Mouse (Mus musculus) hindbrain, postnatal 0 days (tissue): ENCODE measurements around the gene Hint3. TPM values are rescaled to one million over a fixed set of nuclear protein-coding genes. Genes with fewer than 3 reads are reported as not detected.
A peak's percentile ranks its signal among the peaks of the same experiment; 100 is the strongest.
"Not testable (repeated sequence)": the region's sequence is repeated elsewhere in the genome, so short reads cannot be mapped to it uniquely, and the experiment has no call there.

Source experiments
- ATAC-seq: fragments of 200-750 bp; cut with Nextera tagmentation; 2 replicates; pipeline ENCODE4 v1.8.0; 2017; ENCODE audit warnings: mild to moderate bottlenecking, moderate TSS enrichment, moderate library complexity
- DNase-seq: peaks from one replicate; pipeline ENCODE4 v3.0.0-alpha.2; 2015; ENCODE audit warnings: low spot score
- H3K27ac ChIP-seq: fragments of 300-500 bp; sonication (generic); 2 replicates; pipeline ENCODE4 v1.5.1; 2014; ENCODE audit warnings: mild to moderate bottlenecking
- H3K27me3 ChIP-seq: fragments of 300-500 bp; sonication (generic); 2 replicates; pipeline ENCODE4 v1.6.1; 2014; ENCODE audit warnings: low read length, mixed read lengths; ENCODE audit not compliant: insufficient read depth
- H3K36me3 ChIP-seq: fragments of 300-500 bp; sonication (generic); 2 replicates; pipeline ENCODE4 v1.6.1; 2014; ENCODE audit warnings: low read length, mixed read lengths; ENCODE audit not compliant: insufficient read depth
- H3K4me1 ChIP-seq: fragments of 300-500 bp; sonication (generic); 2 replicates; pipeline ENCODE4 v1.6.1; 2014; ENCODE audit warnings: antibody characterized with exemption, low read length, mixed read lengths; ENCODE audit not compliant: insufficient read depth
- H3K4me2 ChIP-seq: fragments of 300-500 bp; sonication (generic); 2 replicates; pipeline ENCODE4 v1.6.1; 2014; ENCODE audit warnings: low read depth, mild to moderate bottlenecking, low read length, moderate library complexity, mixed read lengths
- H3K4me3 ChIP-seq: fragments of 300-500 bp; sonication (generic); 2 replicates; pipeline ENCODE4 v1.5.1; 2014; ENCODE audit warnings: low read length
- H3K9ac ChIP-seq: fragments of 300-500 bp; sonication (generic); replicated peaks from 2 replicates; pipeline ENCODE4 v1.6.1; 2014; ENCODE audit warnings: mild to moderate bottlenecking, low read length, moderate library complexity, mixed read lengths
- H3K9me3 ChIP-seq: fragments of 300-500 bp; sonication (generic); 2 replicates; pipeline ENCODE4 v1.6.1; 2016; ENCODE audit warnings: low read length, mixed read lengths
- CTCF ChIP-seq: IDR thresholded peaks from 2 replicates; pipeline ENCODE4 v1.5.1; 2016; ENCODE audit warnings: antibody characterized with exemption, control low read depth, low read depth
- WGBS: fragments of 180-500 bp; shearing (Covaris S2); extraction: QIAGEN DNeasy Blood & Tissue Kit; methylation state at CpG from one replicate; pipeline ENCODE4 v1.1.7; 2014; 5-methylcytosine and 5-hydroxymethylcytosine counted together
- polyA plus RNA-seq: library from polyadenylated mRNA; unstranded; fragments of >200 nt; fragmentation: Nextera tagmentation; extraction: Ambion mirVana; gene quantifications from 2 replicates; pipeline ENCODE4 v1.2.1, GENCODE M21; 2015
- total RNA-seq: library from RNA; depleted of rRNA; stranded (reverse); fragments of >200 nt; gene quantifications from 2 replicates; pipeline ENCODE4 v1.2.3, GENCODE M21; 2014

The Hint3 gene
- total and polyA plus RNA-seq, 2 experiments from 2014 or later = 15.9 to 24.4 TPM

DNA sequence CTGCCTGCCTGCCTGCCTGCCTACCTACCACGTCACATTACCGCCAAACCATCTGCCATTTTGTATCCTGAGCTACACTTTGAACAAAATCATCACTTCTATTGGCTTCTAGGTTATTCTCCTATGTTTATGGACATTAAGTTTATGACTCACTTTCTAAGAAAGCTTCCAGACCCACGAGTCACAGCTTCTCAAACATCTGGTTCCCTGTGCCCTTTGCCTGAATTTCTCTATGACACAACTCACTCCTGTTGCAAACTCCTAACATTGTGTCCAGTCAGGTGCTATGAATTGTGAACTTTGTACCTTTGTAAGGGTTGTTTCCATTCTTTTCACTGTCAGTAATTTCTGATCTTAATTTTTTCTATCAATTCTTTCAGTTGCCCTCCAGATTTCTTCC, 8.8 kb upstream of the Hint3 start:
- H3K9ac ChIP-seq = no peak overlapping the region
- 91% methylated on average over 3 of the region's 3 CpGs for WGBS
- no peaks in the 10 kb centered on the region for H3K4me1 ChIP-seq
- TF ChIP-seq CTCF = no peak
- H3K27me3 ChIP-seq = no peaks in the 10 kb centered on the region
- no peak overlapping the region for H3K4me2 ChIP-seq
- no peaks in the 10 kb centered on the region for H3K36me3 ChIP-seq
- no peak overlapping the region for H3K4me3 ChIP-seq
- no peaks in the 10 kb centered on the region for H3K9me3 ChIP-seq
- no peak for ATAC-seq
- no peak overlapping the region for H3K27ac ChIP-seq
- DNase-seq = no peak

DNA sequence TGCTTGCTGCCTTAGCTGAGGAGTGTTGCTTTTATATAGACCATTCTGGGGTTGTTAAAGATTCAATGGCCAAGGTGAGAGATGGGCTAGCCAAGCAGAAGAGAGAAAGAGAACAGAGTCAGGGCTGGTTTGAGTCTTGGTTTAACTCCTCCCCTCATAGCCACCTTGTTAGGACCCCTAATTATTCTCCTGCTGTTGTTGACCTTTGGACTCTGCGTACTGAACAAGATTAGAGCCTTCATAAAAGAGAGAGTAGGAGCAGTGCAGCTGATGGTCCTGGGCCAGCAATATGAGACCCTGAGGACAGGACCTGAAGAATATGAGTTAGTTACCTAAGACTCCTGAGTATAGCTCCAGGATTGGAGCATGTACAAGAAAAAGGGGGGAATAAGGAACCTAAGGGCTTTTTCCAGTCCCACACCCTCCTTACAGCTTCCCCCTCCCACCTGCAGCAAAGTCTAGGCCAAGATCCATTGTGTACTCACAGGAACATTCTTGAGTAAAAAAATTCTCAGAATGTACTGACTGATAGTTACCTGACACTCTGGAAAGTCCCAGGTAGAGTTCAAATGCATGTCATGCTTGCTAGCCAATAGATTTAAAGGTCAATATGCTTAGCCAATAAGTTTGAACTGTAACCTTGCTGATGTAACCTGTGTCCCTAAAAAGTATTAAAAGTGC, 7.2 kb upstream of the Hint3 start:
- WGBS = 90% methylated on average over 1 of the region's 1 CpGs

DNA sequence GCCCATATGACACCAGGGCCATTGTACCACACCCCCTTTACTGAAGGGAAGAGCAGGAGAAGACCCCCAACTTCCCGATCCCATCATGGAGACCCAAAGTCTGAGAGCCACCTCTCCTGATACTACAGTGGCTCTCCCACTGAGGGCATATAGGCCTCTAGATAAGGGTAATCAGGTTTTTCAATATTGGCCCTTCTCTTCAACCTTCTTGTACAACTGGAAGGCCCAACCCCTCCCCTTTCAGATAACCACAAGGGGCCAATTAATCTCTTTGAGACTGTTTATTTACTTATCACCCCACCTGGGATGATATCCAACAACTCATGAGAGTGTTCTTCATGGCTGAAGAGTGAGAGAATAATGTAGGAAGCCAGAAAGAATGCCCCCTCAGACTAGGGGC, 3.3 kb upstream of the Hint3 start:
- Histone ChIP-seq H3K36me3 (no peaks in the 10 kb centered on the region), H3K9me3 (no peaks in the 10 kb centered on the region), H3K27ac (no peak overlapping the region), H3K9ac (no peak overlapping the region), H3K4me1 (no peaks in the 10 kb centered on the region), H3K27me3 (no peaks in the 10 kb centered on the region), H3K4me2 (no peak overlapping the region), H3K4me3 (no peak overlapping the region)
- no peak for TF ChIP-seq CTCF
- 95% methylated on average over 1 of the region's 1 CpGs for WGBS
- ATAC-seq = no peak
- DNase-seq = no peak

More for the DNA sequence above, 7.2 kb upstream of the Hint3 start:
- not testable (repeated sequence) for H3K4me1 ChIP-seq, H3K4me2 ChIP-seq, H3K27me3 ChIP-seq, H3K9me3 ChIP-seq, H3K4me3 ChIP-seq, H3K27ac ChIP-seq, DNase-seq, H3K36me3 ChIP-seq, ATAC-seq, H3K9ac ChIP-seq

DNA sequence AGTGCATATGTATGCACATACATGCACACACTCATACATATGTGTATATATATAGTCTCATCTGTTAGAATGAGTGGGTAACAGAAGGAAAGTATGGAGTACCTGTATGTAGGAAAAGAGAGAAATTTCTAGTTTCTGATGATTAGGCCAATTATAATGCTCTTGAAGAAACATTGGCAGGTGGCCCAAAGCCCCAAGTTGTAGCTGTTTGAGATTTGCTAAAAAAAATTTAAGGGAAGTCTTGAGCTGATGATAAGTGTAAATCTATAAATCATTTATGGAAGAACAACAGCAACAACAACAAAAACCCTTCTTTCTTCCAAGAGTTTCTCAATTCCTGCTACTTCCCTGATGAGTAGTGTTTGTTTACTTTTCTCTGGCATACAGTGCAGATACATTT, 545 bp upstream of the Hint3 start:
- H3K27me3 ChIP-seq = no peaks in the 10 kb centered on the region

DNA sequence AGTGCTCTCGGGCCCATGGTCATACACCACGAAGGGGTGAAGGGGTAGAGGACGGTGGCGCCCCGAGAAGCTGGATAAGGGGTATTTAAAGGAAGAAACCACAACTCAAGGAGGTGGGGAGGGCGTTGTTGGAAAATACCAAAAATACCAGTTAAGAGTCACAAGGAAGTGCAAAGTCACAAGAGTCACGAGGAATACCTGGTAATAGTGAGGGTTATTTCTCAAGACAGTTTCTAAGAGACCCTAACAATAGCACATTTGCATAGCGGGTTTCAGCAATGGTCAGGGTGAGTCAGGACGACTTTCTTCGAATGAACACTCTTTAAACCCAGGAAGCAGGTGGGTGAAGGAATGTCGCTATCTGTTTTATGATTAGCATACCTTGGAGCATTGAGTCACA, 988 bp downstream of the Hint3 start:
- DNase-seq, H3K4me1 ChIP-seq, H3K9ac ChIP-seq, H3K9me3 ChIP-seq, ATAC-seq, H3K27ac ChIP-seq, H3K27me3 ChIP-seq, H3K36me3 ChIP-seq, H3K4me2 ChIP-seq, H3K4me3 ChIP-seq: not testable (repeated sequence)
- WGBS = 93% methylated on average over 11 of the region's 11 CpGs

More for the DNA sequence above, 545 bp upstream of the Hint3 start:
- Histone ChIP-seq H3K4me2 (no peak overlapping the region), H3K4me1 (no peaks in the 10 kb centered on the region), H3K36me3 (no peaks in the 10 kb centered on the region), H3K9me3 (no peaks in the 10 kb centered on the region), H3K27ac (no peak overlapping the region), H3K9ac (no peak overlapping the region), H3K4me3 (no peak overlapping the region)
- no peak for TF ChIP-seq CTCF
- DNase-seq = no peak
- ATAC-seq = no peak

DNA sequence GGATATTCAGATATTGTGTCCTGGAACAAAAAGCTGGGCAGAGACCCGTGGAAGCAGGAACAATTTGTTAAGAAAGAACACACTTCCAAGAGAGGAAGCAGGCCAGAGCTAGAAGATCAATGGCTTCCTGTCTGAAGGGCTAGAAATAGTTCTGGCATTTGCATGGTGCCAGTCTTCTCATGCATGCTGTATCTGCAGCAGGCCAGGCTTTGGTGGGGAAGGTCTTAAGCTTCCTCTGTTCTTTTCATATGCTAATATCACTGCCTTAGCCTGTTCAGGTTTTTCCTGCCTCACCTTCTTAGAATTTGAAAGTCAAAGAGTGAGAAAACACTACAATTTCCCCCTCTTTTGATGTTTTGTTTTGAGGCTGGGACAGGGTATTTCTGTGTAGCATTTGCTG, 1.9 kb downstream of the Hint3 start:
- no peaks in the 10 kb centered on the region for H3K4me1 ChIP-seq
- no peak overlapping the region for H3K4me3 ChIP-seq
- TF ChIP-seq CTCF = no peak
- no peaks in the 10 kb centered on the region for H3K9me3 ChIP-seq
- DNase-seq (no peak), ATAC-seq (no peak)
- H3K4me2 ChIP-seq = no peak overlapping the region
- 24% methylated on average over 1 of the region's 1 CpGs for WGBS
- no peaks in the 10 kb centered on the region for H3K27me3 ChIP-seq
- H3K9ac ChIP-seq = no peak overlapping the region
- H3K27ac ChIP-seq = no peak overlapping the region
- no peaks in the 10 kb centered on the region for H3K36me3 ChIP-seq

DNA sequence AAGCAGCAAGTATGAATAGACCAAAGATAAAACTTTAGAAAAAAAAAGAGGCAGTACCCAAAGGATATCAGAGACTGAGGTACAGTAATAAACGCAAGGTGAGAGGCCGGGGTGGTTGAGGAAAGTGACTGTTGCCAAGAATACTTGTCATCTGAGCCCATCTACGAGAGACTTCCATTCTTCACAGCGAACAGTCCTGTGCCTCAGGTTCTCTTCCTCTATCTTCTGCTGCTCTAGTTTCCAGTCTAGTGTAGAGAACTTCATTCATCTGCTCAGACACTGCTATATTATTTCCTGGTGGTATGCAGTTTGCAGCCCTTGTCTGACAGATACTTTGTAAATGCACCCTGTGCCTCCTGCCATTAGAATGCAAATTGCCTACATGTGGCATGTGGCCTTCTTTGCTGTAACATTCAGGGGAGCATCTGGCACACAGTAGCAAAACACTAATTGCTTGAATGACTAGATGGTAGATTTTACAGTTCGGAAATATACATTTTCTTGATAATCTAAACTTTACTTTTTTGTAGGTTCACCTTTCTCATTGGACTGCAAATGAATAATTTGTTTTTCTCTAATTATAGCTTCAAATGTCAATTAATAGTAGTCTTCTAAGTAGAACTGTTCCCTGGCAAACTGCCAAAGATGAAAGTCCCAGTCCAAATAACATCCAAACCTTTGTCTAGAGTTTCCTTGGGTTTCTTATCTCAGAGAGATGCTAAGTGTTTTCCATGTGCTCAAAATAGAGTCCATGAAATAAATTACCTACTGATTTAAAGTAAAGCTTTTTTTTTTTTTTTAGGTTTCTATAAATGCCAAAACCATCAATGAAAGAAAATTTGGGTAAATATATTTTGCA, 5.0 kb downstream of the Hint3 start:
- Histone ChIP-seq H3K4me1 (no peaks in the 10 kb centered on the region), H3K4me3 (no peak overlapping the region), H3K27ac (no peak overlapping the region), H3K36me3 (no peaks in the 10 kb centered on the region), H3K27me3 (no peaks in the 10 kb centered on the region), H3K9ac (no peak overlapping the region), H3K4me2 (no peak overlapping the region), H3K9me3 (no peaks in the 10 kb centered on the region)
- ATAC-seq = no peak
- peak; percentile 23 for DNase-seq
- TF ChIP-seq CTCF = no peak
- 41% methylated on average over 5 of the region's 5 CpGs for WGBS
